Mouse (Mus musculus): Measurements from ENCODE around the gene Lrrc71.
A peak's percentile ranks its signal among the peaks of the same experiment; 100 is the strongest.

Lrrc71 gene

DNA sequence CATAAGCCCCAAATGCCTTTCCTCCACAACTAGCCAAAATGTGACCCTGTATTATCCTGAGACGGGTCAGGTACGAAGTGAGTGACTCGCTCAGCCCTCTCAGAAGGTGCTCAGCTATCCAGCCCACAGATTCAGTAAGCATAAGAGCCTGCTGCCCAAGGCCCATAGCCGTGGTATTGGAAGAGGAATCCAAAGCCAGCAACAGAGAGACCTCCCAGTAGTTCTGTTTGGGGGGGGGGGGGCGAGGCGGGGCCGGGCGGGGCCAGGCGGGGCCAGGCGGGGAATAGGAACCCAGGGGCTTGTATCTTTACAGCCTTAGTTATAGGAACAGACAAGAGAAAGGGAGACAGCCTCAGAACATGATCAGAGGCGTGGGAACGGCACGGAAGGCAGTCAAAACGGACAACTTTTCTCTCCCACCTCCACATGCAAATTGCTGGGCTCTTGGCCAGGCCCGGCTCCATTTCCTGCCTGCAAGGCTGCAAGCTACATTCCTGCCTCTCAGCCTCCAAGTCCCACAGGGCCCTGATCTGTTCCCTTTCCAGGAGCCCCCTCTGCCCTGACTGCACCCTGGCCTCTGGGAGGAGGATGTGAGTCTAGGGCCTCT lies 15.4 kb upstream of the Lrrc71 start:
- DNase-seq (ENCODE audit: low spot score), result no peak

DNA sequence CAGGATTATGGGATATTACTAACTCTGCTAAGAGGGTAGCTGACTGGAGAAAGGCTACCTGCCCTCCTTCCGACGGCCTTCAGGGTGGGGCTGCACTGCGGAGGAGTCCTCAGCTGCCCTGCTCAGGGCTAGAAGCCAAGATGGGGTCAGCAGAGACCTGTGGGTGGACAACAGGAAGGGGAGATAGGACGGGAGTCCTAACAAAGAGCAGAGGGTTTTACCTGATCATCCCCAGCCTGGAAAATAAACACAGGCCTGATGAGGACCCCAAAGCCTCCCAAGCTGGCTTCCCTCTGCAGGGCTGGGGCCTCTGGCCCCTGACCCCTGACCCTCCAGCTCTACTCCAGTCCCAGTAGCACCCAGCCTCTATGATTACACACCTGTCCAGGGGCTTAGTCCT lies 14.8 kb upstream of the Lrrc71 start:
- no peak for DNase-seq (ENCODE audit: low spot score)

DNA sequence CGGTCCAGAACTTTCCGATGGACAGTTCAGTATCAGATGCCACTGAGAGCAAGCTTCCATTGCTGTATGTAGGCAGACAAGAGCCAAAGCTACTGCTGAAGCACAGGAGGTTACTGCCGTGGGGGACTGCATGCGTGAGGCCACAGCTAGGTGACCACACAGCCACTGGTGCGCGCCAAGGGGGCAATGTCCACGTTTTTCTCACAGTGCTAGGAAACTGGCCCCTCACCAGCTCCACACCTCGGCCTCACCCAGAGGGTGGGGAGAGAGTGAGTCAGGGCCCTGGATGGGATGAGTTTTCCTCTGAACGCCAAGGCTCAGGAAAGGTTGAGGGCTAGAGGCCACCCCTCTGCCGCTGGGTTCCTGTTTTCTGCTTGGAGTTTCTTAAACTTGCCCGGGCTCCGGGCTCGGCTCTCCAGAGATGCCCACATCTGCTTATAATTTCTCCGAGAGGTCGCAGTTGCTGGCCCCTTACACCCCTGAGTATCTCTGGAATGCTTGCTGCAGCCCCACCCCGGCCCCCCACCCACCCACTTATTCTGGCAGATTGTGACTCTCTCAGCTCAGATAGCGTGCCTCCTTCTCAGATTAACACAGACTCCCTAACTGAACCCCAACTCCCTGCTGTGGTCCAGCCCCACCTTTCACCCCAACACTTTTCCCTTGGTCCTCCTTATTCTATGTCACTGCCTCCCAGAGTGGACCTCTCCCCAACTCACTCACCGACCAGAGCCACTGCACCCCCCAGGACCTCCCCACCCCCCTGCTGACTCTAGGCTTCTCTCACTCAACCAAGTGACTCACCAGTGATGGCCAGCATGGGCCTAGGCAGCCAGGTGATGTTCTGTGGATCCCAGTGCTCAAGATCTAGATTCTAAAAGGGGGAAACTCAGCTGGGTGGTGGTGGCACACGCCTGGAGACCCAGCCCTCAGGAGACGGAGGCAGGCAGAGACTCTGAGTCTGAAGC lies 13.3 kb upstream of the Lrrc71 start:
- no peak for DNase-seq (ENCODE audit: low spot score)

DNA sequence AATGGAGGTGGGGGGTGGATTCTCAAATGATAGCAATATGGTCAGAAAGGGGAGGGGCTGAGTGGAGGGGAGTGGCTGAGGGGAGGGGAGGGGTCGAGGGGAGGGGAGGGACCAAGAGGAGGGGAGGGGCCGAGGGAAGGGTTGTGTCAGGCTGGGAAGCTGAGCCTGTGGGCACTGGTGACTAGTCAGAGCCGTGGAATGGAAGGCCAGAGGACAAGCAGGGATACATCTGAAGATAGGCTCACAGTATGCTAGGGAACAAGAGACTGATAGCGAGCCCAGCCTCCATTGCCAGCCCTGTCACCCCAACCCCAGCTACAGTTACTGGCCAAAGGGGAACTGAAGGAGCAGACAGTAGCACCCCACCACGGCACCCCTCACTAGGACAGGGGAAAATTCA lies 10.2 kb upstream of the Lrrc71 start:
- no peak for DNase-seq (ENCODE audit: low spot score)

DNA sequence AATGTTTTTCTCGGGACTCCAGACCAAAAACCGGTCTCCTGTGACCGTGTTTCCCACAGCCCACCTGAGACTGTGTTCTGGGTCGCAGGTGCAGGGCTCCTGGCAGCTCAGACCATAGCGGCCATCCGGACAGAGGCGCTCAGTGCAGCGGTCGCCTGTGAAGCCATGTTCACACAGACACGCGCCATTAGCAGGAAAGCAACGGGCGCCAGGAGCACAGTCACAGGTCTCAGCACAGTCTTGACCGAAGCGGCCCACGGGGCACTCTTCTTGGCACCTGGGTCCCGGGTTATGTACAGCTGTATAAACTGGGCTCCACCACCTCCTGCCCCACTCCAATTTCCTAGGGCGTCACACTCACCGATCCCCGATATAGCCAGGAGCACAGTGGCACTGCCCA lies 8.1 kb upstream of the Lrrc71 start:
- DNase-seq (ENCODE audit: low spot score), result no peak

DNA sequence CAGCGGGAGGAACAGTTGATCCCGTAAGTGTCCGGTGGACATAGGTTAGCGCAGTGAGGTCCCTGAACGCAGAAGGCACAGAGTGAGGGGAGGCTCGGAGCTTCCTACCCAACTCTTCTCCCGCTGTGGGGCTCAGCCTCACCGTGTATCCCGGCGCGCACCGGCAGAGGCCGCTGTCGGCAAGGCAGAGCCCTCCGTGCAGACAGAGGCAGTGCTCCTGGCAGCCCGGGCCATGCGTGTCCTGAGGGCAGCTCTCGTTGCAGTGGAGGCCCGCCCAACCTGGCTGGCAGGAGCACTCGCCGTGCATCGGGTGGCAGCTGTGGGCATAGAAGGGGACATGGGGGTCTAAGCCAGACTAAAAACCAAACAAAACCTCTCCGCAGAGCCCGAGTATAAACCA lies 7.5 kb upstream of the Lrrc71 start:
- DNase-seq (ENCODE audit: low spot score), result peak; percentile 9

DNA sequence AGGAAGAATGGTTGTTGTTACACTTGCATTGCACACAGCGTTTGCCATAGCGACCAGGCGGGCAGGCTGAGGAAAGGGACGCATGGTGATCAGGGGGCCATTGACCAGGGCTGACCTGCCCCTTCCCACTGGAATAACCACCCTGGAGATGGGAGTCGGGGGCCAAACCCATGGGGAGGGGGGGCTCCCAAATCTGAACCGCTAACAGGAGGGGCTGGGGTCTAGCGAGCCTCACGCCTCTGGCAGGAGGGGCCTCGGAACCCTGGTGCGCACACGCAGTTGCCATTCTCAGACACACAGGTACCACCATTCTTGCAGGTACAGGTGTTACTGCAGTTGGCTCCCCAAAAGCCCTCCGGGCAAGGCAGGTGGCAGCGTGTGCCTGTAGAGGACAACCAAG lies 5.4 kb upstream of the Lrrc71 start:
- DNase-seq (ENCODE audit: low spot score), result no peak

DNA sequence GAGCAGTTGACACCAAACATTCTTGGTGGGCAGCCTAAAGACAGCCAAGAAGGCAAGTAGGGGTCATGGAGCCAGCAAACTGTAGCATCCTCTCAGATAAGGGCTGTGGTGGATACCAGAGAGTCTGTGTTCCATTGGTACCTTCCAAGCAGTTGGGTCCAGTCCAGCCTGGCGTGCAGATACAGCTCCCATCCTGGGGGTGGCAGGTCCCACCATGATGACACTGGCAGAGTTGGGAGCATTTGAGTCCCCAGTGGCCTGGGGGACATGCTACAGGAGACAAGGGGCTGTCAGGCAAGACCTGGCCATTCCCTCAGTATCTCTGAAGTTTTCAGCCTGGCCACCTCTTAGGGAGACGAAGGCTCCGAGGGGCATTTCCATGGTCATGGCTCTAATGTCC lies 4.1 kb upstream of the Lrrc71 start:
- DNase-seq (ENCODE audit: low spot score), result no peak

DNA sequence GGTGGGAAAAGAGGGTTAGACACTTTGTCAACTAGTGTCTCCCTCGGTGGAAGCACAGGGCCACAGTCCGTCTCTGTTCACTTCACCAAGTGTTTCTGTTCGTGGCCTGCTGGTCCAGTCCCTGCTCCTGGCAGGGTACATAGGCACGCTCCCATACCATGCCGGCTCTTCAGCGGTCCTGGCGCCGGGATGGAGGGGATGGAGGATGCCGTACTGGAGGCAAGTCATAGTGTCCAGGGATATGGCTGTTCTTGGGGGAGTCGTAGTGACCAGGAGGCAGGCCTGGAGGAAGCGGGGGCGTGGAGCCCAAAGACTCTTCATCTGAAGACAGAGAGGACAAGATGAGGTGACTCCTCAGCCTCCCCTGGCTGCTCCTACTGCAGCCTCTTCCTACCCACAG lies 1.6 kb upstream of the Lrrc71 start:
- no peak for DNase-seq (ENCODE audit: low spot score)

DNA sequence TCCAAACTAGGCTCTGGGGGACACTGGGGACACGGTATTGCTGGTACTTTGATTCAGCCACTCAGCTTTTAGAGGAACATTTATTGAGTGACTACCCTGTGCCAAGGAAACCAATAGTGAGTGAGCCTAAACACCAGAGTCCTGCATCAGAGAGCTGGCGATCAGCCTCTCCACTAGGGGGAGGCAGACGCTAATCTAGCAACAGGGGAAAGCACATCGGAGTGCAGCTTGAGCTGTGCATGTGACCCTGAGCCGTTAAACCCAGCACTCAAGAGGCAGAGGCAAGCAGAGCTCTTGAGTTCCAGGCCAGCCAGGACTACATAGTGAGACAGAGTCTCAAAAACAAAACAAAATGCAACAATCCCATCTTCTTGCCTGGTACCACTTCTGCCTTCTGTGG lies 611 bp upstream of the Lrrc71 start:
- DNase-seq (ENCODE audit: low spot score), result peak; percentile 9

DNA sequence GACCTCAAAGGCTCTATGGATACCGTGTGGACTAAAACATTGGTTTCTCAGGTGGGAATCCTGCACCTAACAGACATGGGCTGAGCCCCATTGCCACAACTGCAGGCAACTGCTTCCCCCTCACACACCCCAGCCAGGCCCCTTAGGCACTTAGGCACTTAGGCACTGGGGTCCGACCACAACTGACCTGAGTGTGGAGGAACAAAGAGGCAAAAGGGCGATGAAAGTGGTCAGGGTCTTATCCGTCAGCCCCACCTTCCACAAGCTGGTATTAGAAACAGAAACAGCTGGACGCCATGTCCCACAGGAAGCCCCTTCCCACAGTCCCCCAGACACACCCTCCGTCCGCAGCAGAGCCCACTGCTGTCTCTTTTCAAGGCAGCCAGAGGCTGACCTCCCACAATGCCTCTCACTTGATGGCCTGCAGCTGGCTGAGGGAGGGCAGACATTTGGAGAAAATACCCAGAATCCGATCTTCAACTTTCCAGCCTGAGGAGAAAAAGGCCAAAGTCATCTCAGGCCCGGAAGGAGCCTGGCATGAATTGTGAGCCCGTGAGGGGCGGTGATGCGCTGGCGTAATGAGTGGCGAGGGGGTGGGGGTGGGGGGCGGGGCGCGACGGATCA lies 3.3 kb downstream of the Lrrc71 start:
- no peak for DNase-seq (ENCODE audit: low spot score)

DNA sequence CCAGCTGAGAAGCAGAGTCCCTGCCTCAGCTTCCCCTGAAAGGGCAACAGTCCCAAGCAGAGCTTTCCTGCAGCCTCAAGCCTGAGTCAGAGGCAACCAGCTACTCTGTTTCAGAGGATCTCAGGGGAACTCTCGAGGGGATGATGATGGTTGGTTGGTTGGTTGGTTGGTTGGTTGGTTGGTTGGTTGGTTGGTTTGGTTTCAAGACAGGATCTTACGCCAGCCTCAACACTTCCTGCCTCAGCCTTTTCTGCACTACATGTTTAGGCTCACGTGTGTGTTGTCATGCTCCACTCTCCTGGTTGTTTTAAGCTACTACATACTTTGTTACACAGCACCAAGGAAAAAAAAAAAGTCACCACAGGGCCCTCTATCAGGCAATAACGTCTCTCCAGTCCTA lies 4.5 kb downstream of the Lrrc71 start:
- no peak for DNase-seq (ENCODE audit: low spot score)

DNA sequence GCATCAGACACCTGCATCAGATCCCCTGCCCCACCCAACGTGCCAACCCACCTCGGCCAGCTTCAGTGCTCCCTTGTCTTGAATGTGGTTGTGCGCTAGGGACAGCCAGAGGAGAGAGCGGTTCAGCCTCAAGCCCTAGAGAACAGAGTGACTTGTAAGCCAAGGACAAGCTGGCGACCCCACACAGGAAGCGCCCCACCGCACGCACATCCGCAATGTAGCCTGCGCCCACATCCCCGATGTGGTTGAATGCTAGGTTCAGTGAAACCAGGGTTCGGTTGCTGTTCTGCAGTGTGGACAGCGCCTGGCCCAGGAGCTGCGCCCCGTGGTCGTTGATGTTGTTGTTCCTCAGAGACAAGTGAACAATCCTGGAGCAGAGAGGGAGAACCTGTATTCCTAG lies 5.7 kb downstream of the Lrrc71 start:
- no peak for DNase-seq (ENCODE audit: low spot score)

DNA sequence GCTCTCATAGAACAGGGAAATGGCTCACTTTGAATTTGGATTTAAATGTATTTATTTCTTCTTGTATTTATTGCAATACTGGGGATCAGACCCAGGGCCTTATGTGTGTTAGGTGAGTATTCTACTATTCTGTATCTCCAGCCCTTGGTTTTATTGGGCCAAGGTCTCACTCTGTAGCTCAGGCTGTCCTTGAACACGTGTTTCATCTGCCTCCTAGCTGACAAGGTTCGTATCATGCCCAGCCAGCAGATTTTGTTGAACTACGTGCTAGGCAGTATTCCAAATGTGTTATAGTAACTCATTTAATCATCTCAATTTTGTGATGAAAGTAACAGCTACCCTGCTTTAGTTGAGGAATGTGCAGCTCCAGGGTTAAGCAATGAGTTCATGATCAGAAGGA lies 6.4 kb downstream of the Lrrc71 start:
- DNase-seq (ENCODE audit: low spot score), result no peak

DNA sequence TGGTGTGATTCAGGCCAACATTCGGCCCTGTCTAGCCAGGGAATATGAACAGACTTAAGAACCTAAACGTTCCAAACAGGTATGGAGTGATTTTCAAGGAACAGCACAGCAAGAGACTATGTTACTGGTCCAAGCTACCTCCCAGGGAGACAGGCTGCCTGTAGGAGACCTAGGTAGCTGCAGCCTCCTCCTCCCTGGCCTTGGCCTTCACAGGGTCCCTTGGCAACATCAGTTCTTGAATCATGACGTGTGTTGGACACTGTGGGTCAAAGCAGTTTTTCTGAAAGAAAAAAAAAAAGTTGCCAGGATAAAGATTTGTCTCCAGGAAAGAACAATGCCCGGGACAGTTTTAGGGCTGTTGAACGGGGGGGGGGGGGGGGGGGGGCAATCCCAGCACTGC lies 9.5 kb downstream of the Lrrc71 start:
- DNase-seq (ENCODE audit: low spot score), result no peak

DNA sequence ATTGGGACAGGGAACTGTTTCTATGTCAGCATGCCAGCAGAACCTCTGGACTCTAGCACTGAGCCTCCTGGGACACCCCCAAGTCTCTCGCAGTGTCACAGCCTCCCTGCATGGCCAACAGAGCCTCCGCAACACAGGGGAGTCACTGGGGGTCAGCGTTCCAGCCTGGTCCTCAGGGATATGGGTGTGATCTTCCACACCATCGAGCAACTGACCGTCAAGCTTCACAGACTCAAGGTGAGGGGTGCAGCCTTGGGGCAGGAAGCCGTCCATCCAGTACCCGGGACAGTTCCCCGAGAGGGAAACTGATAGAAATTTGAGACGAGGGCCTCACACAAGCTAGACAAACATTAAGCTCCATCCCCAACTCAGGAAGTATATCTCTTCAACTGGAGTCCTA lies 13.1 kb downstream of the Lrrc71 start:
- no peak for DNase-seq (ENCODE audit: low spot score)

DNA sequence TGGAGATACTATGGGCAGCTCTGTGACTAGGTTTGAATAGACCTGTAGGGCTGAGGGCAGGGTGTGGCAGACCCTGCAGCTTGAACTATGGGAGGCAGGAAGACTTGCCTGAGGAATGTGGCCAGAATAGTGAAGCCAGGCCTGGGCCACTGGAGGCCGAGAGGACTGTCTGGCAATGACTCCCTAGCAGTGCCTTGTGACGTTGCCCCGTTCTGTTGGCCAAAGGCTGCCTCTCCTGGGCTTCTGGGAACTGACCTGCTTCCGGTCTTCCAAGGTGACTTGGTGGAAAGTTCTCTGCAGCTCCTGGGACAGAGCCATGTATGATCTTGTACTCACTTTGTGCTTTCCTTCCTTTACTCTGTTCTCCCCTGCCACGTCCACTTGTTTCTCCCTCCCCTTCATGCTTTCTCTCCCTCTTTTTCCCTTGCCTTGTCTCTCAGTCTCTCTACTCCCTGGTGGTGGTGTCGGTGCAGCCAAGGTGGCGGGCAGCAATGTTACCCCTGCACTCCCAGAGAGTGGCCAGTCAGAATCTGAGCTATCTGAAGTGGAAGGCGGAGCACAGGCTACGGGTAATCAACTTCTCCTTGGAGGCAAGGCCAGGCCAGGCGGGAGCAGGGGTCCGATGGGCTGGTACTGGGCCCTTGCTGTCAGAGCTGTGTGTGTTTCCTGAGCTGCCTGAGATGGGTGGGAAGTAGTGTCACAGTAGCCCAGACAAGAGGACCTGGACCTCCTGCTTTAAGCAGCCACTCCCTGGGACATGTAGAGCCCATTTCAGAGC lies 14.3 kb downstream of the Lrrc71 start:
- no peak for DNase-seq (ENCODE audit: low spot score)

DNA sequence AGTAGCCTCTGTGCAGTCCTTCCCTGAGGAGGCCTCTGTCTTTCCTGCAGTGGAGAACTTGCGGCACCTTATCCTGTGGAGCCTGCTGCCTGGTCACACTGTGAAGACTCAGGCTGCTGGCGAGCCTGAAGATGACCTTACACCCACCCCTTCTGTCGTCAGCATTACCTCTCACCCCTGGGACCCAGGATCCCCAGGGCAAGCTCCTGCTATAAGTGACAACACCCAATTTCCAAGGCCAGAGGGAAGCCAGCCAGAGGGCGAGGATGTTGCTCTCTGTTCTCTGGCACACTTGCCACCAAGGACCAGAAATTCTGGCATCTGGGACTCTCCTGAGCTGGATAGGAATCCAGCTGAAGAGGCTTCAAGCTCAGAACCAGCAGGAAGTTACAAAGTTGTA lies 15.3 kb downstream of the Lrrc71 start:
- DNase-seq (ENCODE audit: low spot score), result no peak

DNA sequence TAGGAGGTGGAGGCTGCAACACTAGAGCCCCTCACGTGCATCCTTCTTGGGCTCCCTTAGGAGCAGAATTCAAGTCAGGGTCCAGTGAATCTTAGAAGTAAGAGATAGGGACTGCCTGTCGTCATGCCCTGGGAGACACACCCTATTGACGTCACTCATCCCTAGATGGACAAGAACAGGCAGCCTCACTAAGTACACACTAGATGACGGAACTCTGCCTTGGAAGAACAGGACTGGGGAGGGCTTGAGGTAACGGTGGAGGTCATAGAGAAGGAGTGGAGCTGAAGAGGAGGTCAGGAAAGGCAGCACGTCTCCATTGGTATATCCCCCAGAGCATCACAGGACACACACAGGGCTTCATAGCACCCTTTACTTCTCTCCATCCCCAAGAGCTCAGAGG lies 19.7 kb downstream of the Lrrc71 start:
- DNase-seq (ENCODE audit: low spot score), result no peak

DNA sequence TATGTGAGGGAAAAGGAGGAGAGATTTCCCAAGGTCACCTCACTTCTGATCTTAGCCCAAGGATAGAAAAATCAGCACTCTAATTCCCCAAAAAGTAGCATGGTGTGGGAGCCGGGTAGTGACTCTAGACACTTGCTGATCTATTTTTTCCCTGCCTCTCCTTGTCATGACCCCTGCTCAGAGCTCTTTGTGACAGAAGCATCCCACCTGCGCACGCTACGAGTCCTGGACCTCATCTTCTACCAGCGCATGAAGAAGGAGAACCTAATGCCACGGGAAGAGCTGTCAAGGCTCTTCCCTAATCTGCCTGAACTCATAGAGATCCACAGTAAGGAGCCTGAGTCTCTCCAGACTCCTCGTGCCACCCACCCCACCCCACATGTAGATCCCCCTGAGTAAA lies 22.2 kb downstream of the Lrrc71 start:
- no peak for DNase-seq (ENCODE audit: low spot score)

DNA sequence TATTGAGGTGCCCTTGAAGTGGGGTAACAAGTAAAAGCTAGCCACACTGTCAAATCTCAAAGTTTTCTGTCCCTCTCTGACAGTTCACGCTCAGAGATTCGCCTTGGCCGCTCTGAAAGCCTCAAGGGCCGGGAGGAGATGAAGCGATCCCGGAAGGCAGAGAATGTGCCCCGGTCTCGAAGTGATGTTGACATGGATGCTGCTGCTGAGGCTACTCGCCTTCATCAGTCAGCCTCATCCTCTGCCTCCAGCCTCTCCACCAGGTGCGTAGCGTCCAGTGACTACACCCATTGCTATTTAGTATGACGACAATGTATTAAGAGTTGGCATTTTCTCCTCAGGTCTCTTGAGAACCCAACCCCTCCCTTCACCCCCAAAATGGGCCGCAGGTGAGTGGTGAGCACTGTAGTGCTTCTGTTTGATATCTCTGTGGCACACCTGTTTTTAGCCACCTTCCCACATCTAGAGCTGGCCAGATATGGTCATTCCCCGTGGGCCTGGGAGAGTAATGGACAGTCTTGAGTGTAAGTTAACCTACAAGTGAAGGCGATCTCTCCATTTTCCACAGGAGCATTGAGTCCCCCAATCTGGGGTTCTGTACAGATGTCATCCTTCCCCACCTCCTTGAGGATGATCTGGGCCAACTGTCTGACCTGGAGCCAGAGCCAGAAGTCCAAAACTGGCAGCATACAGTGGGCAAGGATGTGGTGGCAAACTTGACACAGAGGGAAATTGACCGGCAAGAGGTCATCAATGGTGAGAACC lies 22.8 kb downstream of the Lrrc71 start:
- no peak for DNase-seq (ENCODE audit: low spot score)

DNA sequence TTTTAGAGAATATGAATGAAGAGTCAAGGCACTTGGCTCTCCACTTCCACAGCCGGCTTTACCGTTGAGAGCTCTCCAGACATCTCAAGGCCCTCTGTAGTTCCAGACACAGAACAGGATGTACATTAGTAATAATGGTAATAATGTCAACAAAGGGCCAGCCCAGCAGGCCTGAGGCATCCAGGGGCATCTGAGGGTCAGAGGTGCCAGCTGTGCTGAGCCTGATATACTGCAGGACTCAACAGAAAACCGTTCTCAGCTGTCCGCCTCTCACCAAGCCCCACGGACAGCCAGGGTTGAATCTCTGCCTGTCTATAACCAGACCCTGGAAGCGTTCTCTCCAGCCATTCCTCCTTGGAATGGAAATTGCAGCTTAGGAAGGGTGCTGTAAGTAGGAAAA lies 23.9 kb downstream of the Lrrc71 start:
- DNase-seq (ENCODE audit: low spot score), result no peak

Measured in c-Kit-positive CD71-positive TER-119-positive erythroid progenitor cells, embryonic 14.5 days (primary cell).